Mouse (Mus musculus): ENCODE results near the gene Dkkl1. TPM values are rescaled to one million over a fixed set of nuclear protein-coding genes. Genes with fewer than 3 reads are reported as not detected.

Dkkl1 gene
- polyA plus RNA-seq, 1 experiment from 2014 or later: 1.5 TPM

DNA sequence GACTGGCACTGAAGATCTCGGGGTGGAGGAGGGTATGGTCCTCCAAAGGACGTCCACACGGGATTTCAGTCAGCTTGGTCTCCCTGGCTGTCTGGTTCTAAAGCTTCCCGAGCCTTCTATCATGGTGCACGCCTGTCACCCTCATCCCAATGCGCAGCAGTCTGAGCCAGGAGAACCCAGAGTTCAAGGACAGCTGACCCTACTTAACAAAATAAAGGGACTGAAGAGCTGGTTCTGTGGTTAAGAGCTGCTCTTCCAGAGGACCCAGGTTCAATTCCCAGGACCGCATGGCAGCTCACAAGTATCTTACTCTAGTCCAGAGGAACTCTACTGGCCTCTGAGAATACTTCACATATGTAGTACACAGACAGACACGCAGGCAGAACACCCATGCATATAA lies 17.1 kb upstream of the Dkkl1 start:
- 86% methylated on average over 8 of the region's 8 CpGs for WGBS

DNA sequence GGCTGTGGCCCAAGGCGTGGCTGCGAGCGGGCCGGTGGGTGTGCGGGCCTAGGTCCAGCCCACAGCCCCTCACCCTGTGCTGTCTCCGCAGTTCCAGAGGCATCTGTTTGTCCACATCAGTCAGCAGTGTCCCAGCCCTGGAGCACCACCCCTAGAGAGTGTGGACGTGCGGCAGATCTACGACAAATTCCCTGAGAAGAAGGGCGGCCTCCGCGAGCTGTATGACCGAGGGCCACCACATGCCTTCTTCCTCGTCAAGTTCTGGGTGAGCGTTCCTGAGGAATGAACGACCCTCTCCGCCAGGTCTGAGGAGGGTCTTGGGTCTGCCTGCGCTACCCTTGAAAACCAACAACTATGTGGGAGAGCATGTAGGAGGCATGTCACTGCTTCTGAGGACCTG lies 16.6 kb upstream of the Dkkl1 start:
- H3K36me3 ChIP-seq: peaks cover 90% of the 10 kb centered on the region
- no peak overlapping the region for H3K9ac ChIP-seq
- no peaks in the 10 kb centered on the region for H3K27me3 ChIP-seq (replicated peaks)
- no peak overlapping the region for H3K4me3 ChIP-seq
- H3K4me1 ChIP-seq (replicated peaks): peaks cover 25% of the 10 kb centered on the region
- ATAC-seq (ENCODE audit: insufficient number of reproducible peaks, low FRiP score): peak; percentile 41; the same call in 1 of the 2 replicates
- no peaks in the 10 kb centered on the region for H3K9me3 ChIP-seq (replicated peaks)
- no peak overlapping the region for H3K4me2 ChIP-seq
- WGBS: 90% methylated on average over 18 of the region's 18 CpGs
- H3K27ac ChIP-seq (ENCODE audit: poor library complexity, severe bottlenecking): no peak overlapping the region

More for the DNA sequence above, 17.1 kb upstream of the Dkkl1 start:
- no peak for ATAC-seq (ENCODE audit: insufficient number of reproducible peaks, low FRiP score)
- H3K36me3 ChIP-seq: peaks cover 90% of the 10 kb centered on the region
- no peak overlapping the region for H3K9ac ChIP-seq
- no peak overlapping the region for H3K4me2 ChIP-seq
- H3K9me3 ChIP-seq (replicated peaks): no peaks in the 10 kb centered on the region
- no peak overlapping the region for H3K27ac ChIP-seq (ENCODE audit: poor library complexity, severe bottlenecking)
- H3K27me3 ChIP-seq (replicated peaks): no peaks in the 10 kb centered on the region
- H3K4me3 ChIP-seq: no peak overlapping the region
- peaks cover 30% of the 10 kb centered on the region for H3K4me1 ChIP-seq (replicated peaks)

DNA sequence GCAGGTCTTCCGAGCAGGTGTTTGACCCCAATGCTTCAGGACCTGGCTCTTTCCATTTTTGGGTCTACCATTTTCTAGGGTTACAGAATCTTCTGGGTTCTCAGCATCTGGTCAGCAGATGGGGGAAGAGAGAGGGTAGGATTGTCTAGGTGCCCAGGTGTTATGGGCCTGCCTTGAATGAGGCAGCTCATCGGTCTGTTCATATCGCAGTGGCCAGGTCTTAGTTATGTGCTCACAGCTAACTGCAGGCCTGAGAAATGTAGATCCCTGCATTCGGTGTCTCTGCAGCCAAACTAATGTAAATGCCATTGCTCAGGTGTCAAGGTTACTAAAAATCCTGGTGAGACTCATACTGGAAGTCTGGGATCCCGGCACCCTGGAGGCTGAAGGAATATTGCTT lies 14.5 kb upstream of the Dkkl1 start:
- H3K9ac ChIP-seq: no peak overlapping the region
- no peak for ATAC-seq (ENCODE audit: insufficient number of reproducible peaks, low FRiP score)
- 92% methylated on average over 5 of the region's 5 CpGs for WGBS
- H3K36me3 ChIP-seq: peaks cover 90% of the 10 kb centered on the region
- H3K27ac ChIP-seq (ENCODE audit: poor library complexity, severe bottlenecking): no peak overlapping the region
- no peaks in the 10 kb centered on the region for H3K9me3 ChIP-seq (replicated peaks)
- no peak overlapping the region for H3K4me3 ChIP-seq
- H3K4me2 ChIP-seq: no peak overlapping the region
- peaks cover 5% of the 10 kb centered on the region; the same call in 1 of the 2 replicates for H3K4me1 ChIP-seq (replicated peaks)
- H3K27me3 ChIP-seq (replicated peaks): no peaks in the 10 kb centered on the region

DNA sequence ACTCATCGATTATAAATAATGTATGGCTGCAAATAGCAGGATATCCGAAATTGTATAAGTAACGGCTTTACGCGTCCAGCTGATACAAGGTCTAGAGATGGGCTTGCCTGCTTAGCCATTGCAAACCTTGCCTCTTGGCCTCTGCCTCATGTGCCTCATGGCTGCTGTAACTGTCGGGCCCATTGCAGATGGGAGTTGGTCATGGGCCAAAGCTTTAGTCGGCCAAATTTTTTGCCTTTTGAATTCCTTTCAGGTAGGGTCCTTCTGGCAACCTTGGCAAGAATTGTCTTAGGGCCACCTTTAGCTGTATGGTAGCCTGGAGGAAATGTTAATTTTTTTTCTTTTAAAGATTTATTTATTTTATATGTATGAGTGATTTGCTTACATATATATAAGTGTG lies 12.9 kb upstream of the Dkkl1 start:
- Histone ChIP-seq H3K27me3 (replicated peaks) (no peaks in the 10 kb centered on the region), H3K36me3 (peaks cover 96% of the 10 kb centered on the region), H3K9ac (no peak overlapping the region), H3K9me3 (replicated peaks) (no peaks in the 10 kb centered on the region), H3K4me2 (no peak overlapping the region), H3K27ac (ENCODE audit: poor library complexity, severe bottlenecking) (no peak overlapping the region), H3K4me1 (replicated peaks) (no peaks in the 10 kb centered on the region), H3K4me3 (no peak overlapping the region)
- ATAC-seq (ENCODE audit: insufficient number of reproducible peaks, low FRiP score): no peak
- WGBS: 94% methylated on average over 7 of the region's 7 CpGs

DNA sequence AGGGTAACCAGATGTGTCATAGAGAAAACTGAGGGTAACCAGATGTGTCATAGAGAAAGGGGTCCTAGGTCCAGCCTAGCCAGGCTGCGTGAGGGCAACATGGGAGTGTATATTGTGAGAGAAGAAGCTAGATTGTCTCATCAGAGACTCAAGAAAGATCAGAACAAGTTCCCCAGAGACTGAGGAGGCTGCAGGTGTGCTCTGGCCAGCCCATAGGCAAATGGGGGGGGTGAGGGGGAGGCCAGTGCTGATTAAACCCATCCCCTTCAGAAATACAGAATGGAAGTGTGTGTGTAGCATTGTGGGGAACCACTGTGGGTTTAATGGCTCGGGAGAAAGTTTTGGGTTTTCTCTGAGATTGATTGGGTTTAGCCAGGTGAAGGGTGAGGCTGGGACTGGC lies 9.7 kb upstream of the Dkkl1 start:
- WGBS: 79% methylated on average over 2 of the region's 2 CpGs
- H3K9ac ChIP-seq: no peak overlapping the region
- ATAC-seq (ENCODE audit: insufficient number of reproducible peaks, low FRiP score): no peak

DNA sequence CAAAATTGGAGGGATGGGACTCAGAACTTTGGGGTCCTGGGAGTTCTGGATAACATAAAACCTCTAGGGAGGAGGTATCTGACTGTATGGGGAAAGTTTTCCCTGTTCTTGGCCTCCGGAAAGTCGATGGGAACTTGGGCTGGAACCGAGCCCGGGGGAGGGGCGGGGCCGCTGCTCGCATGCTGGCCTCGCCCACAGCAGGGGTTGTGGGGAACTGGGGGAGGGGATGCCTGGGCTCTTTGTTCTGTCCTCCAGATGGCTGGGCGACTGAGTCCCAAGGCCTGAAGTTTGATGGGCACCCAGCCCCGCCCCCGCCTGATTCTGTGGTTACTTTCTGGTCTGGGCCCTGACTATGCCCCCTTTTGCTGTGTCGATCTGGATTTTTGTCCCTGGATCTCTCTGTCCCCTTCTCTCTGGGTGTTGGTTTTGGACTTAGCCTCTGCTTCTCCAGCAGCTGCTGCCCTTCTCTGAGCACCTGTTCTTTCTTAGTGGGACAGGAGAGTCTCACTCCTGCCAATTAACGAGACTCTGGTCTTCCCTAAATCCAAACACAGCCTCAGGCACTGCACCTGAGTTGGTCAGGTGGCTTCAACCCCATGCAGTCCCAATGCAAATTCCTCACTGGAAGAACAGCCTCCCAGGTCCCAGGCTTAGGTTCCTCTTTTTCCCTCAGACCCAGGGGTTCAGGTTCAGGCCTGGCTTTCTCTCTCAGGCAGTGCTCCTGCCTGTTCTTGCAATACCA lies 4.7 kb upstream of the Dkkl1 start:
- Histone ChIP-seq H3K4me3 (peak overlapping the region; percentile 62), H3K27me3 (replicated peaks) (peaks cover 9% of the 10 kb centered on the region), H3K4me1 (replicated peaks) (peaks cover 35% of the 10 kb centered on the region), H3K27ac (ENCODE audit: poor library complexity, severe bottlenecking) (peak overlapping the region; percentile 94), H3K9ac (peak overlapping the region; percentile 87), H3K4me2 (peak overlapping the region; percentile 90), H3K36me3 (peaks cover 45% of the 10 kb centered on the region), H3K9me3 (replicated peaks) (no peaks in the 10 kb centered on the region)
- ATAC-seq (ENCODE audit: insufficient number of reproducible peaks, low FRiP score): peak; percentile 81
- WGBS: 2% methylated on average over 13 of the region's 13 CpGs

More for the DNA sequence above, 9.7 kb upstream of the Dkkl1 start:
- no peaks in the 10 kb centered on the region for H3K27me3 ChIP-seq (replicated peaks)
- H3K4me1 ChIP-seq (replicated peaks): peaks cover 29% of the 10 kb centered on the region
- no peaks in the 10 kb centered on the region for H3K9me3 ChIP-seq (replicated peaks)
- H3K27ac ChIP-seq (ENCODE audit: poor library complexity, severe bottlenecking): no peak overlapping the region
- H3K36me3 ChIP-seq: peaks cover 94% of the 10 kb centered on the region
- H3K4me2 ChIP-seq: no peak overlapping the region
- no peak overlapping the region for H3K4me3 ChIP-seq

DNA sequence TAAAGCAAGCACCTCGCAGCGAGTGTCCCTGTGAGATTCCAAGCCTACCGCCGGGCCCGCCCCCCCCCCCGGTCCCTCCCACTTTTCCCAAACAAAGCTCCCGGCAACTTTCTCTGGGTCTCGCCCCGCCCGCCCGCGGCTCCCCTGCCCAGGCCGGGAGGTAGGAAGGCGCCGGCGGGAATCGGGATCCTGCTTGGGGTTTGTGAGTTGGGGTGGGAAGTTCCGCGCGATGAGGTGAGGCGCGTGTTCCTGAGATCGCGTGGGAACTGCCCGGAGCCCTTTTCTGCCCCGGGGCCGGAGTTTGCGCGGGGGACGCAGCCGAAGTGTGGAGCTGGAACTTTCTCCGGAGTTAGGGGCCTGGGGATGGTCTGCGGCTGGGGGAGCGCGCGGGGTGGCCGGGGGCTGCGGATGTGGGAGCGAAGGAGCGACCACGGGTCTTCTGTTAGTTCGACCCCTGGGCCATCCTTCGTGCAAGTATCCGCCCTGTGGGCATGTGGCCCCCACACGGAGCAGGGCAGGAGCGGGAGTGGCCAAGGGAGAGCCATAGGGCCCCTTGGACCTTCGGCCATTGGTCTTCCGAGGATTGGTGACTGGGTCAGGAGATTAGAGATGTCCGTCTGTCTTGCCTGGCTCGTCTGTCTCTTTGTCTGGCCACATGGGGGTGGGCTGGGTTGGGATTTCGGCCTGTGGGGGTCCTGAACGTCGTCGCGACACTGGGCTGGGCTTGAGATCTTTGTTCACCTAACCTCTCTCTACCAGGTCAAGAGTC lies 3.9 kb upstream of the Dkkl1 start, which contains the start of gene Tead2:
Gene Tead2, plus strand, starts transcription at position 81 of the 769 bp plus-strand sequence.
- H3K4me2 ChIP-seq: peak within 1 kb of the TSS; percentile 90
- peaks cover 16% of the 10 kb centered on the region for H3K27me3 ChIP-seq (replicated peaks)
- H3K9ac ChIP-seq: peak within 1 kb of the TSS; percentile 87
- WGBS: under 1% methylated on average over 55 of the region's 55 CpGs
- peak; percentile 59 for ATAC-seq (ENCODE audit: insufficient number of reproducible peaks, low FRiP score)
- peaks cover 39% of the 10 kb centered on the region for H3K4me1 ChIP-seq (replicated peaks)
- H3K9me3 ChIP-seq (replicated peaks): no peaks in the 10 kb centered on the region
- peak within 1 kb of the TSS; percentile 62 for H3K4me3 ChIP-seq
- H3K36me3 ChIP-seq: peaks cover 38% of the 10 kb centered on the region
- H3K27ac ChIP-seq (ENCODE audit: poor library complexity, severe bottlenecking): peak within 1 kb of the TSS; percentile 94

DNA sequence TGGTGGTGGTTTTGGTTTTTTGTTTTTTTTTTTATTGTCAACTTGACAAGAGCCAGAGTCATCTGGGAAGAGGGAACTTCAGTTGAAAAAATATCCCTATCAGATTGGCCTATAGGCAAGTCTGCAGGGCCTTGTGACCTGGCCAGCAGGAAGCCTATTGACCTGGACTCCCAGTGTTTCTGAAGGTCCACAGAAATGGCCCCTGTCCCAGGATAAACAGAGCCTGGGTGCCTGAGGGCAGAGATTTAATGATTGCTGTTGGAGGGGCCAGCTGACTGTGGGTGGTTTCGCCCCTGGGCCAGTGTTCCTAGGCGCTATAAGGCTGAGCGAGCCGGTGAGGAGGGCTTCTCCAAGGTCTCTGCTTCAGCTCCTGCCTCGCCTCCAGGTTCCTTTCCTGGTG lies 1.8 kb upstream of the Dkkl1 start:
- H3K9ac ChIP-seq: no peak overlapping the region
- WGBS: 73% methylated on average over 5 of the region's 5 CpGs
- H3K4me2 ChIP-seq: no peak overlapping the region
- H3K27ac ChIP-seq (ENCODE audit: poor library complexity, severe bottlenecking): no peak overlapping the region
- no peaks in the 10 kb centered on the region for H3K9me3 ChIP-seq (replicated peaks)
- peaks cover 25% of the 10 kb centered on the region for H3K27me3 ChIP-seq (replicated peaks)
- no peak overlapping the region for H3K4me3 ChIP-seq
- no peak for ATAC-seq (ENCODE audit: insufficient number of reproducible peaks, low FRiP score)
- peaks cover 17% of the 10 kb centered on the region for H3K36me3 ChIP-seq
- peaks cover 29% of the 10 kb centered on the region for H3K4me1 ChIP-seq (replicated peaks)

DNA sequence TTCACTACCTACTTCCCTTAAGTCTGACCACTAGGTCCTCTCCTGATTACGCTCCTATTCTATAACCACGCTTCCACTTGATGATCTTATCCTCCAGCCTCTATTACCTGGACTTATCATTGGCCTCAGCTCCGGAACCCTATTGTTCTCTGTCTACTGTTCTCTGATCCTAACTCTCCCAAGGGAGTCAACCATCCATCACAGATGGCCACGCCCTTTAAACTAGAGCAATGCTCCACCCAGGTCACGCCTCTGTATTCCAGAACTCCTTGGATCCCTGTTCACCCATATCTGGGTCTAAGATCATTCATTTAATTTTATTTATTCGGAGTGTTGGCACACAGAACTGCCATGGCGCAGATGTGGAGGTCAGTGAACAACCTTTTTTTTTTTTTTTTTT lies 409 bp upstream of the Dkkl1 start:
- Histone ChIP-seq H3K36me3 (peaks cover 4% of the 10 kb centered on the region), H3K4me2 (peak overlapping the region; percentile 52; the same call in 1 of the 2 replicates), H3K4me1 (replicated peaks) (peaks cover 16% of the 10 kb centered on the region), H3K9ac (no peak overlapping the region), H3K27me3 (replicated peaks) (peaks cover 25% of the 10 kb centered on the region), H3K9me3 (replicated peaks) (no peaks in the 10 kb centered on the region), H3K4me3 (no peak overlapping the region), H3K27ac (ENCODE audit: poor library complexity, severe bottlenecking) (no peak overlapping the region)
- 65% methylated on average over 7 of the region's 7 CpGs for WGBS
- no peak for ATAC-seq (ENCODE audit: insufficient number of reproducible peaks, low FRiP score)

DNA sequence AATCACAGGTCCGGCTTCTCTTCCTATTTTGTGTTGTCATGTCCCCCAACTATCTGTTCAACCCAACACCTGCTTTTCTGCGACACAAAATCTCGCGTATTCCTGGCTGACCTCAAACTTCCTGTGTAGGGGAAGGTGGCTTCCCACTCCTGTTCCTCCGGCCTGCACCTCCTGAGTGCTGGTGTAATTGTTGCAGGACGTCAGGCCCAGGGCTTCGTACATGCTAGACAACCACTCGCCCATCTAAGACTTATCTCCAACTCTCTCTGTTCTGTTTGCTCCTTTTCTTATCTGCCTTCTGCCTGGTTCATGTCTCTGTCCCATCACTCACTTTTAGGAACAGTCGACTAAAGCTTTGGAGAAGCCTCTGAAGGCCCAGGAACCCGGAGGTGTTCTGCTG lies 877 bp downstream of the Dkkl1 start:
- Histone ChIP-seq H3K36me3 (no peaks in the 10 kb centered on the region), H3K27me3 (replicated peaks) (peaks cover 30% of the 10 kb centered on the region), H3K4me1 (replicated peaks) (peaks cover 10% of the 10 kb centered on the region), H3K4me2 (peak overlapping the region; percentile 52), H3K4me3 (no peak overlapping the region), H3K9ac (no peak overlapping the region), H3K9me3 (replicated peaks) (no peaks in the 10 kb centered on the region), H3K27ac (ENCODE audit: poor library complexity, severe bottlenecking) (no peak overlapping the region)
- no peak for ATAC-seq (ENCODE audit: insufficient number of reproducible peaks, low FRiP score)
- 41% methylated on average over 10 of the region's 10 CpGs for WGBS

DNA sequence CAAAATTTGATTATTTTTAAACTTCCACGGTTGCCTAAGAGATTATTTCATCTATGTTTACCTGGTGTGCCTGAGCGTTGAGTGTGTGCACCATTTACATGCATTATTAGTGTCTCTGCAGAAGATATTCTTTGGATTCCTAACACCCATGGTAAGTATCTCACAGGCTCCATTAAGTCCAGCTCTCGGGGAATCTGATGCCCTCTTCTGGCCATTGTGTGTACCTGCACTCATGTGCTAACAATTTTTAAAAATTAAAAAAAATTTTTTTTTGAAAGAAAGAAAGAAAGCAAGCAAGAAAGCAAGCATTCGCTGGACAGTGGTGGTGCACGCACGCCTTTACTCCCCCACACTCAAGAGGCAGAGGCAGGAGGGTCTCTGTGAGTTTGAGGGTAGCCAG lies 3.7 kb downstream of the Dkkl1 start:
- ATAC-seq (ENCODE audit: insufficient number of reproducible peaks, low FRiP score): no peak
- no peak overlapping the region for H3K27ac ChIP-seq (ENCODE audit: poor library complexity, severe bottlenecking)
- no peaks in the 10 kb centered on the region for H3K9me3 ChIP-seq (replicated peaks)
- H3K4me2 ChIP-seq: no peak overlapping the region
- peaks cover 37% of the 10 kb centered on the region for H3K27me3 ChIP-seq (replicated peaks)
- H3K36me3 ChIP-seq: no peaks in the 10 kb centered on the region
- H3K4me1 ChIP-seq (replicated peaks): peaks cover 6% of the 10 kb centered on the region
- H3K9ac ChIP-seq: no peak overlapping the region
- 72% methylated on average over 6 of the region's 6 CpGs for WGBS
- no peak overlapping the region for H3K4me3 ChIP-seq
